Mouse (Mus musculus) forebrain, embryonic 10.5 days (tissue): ENCODE data around the gene Sptbn2. TPM values are rescaled to one million over a fixed set of nuclear protein-coding genes. Genes with fewer than 3 reads are reported as not detected.

Experiments
- DNase-seq: peaks from one replicate; pipeline ENCODE4 v3.0.0-alpha.2; 2017; ENCODE audit warnings: low spot score; ENCODE audit errors: extremely low spot score
- H3K27ac ChIP-seq: fragments of 300-500 bp; sonication (generic); 2 replicates; pipeline ENCODE4 v1.5.1; 2016; ENCODE audit warnings: mild to moderate bottlenecking
- H3K27me3 ChIP-seq: fragments of 300-500 bp; sonication (generic); 2 replicates; pipeline ENCODE4 v1.6.1; 2016; ENCODE audit warnings: mild to moderate bottlenecking; ENCODE audit not compliant: poor library complexity, severe bottlenecking
- H3K36me3 ChIP-seq: fragments of 300-500 bp; sonication (generic); replicated peaks from 2 replicates; pipeline ENCODE4 v1.6.1; 2016; ENCODE audit warnings: mild to moderate bottlenecking, moderate library complexity
- H3K4me1 ChIP-seq: fragments of 300-500 bp; sonication (generic); 2 replicates; pipeline ENCODE4 v1.6.1; 2016
- H3K4me3 ChIP-seq: fragments of 300-500 bp; sonication (generic); 2 replicates; pipeline ENCODE4 v1.5.1; 2016; ENCODE audit warnings: mild to moderate bottlenecking, moderate library complexity
- H3K9me3 ChIP-seq: fragments of 300-500 bp; sonication (generic); 2 replicates; pipeline ENCODE4 v1.6.1; 2016; ENCODE audit warnings: mild to moderate bottlenecking, moderate library complexity
- WGBS: fragments of 180-500 bp; shearing (Covaris S2); methylation state at CpG from one replicate; pipeline ENCODE4 v1.1.7; 2016; 5-methylcytosine and 5-hydroxymethylcytosine counted together
- polyA plus RNA-seq: library from polyadenylated mRNA; unstranded; fragments of >200 nt; fragmentation: Nextera tagmentation; extraction: Ambion mirVana; gene quantifications from 2 replicates; pipeline ENCODE4 v1.2.1, GENCODE M21; 2016

Gene Sptbn2
- polyA plus RNA-seq: 6.6 and 8.3 TPM in 2 replicates

DNA sequence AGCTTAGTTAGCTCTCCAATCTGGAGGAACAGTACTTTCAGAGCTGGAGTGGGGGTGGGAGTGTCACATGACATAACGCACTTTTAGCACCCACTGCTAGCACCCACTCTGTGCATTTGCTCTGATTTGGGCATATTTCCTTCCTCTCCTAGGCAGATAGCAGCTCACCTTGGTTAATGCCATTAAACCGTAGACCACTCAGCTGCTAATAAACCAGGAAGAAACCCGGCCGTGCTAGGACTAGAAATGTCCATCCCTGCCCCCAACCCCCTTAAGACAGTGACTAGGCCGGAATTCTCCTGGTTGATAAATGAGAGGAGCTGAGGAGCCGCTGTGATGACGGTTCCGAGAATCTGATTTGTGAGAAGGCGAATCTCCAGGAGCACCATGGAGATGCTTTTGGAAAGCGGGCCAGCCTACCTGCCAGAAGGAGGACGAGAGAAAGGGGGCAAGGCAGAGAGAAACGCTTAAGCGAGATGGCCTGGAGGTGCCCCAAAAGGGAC, at the start of gene Sptbn2:
Gene Sptbn2 (plus strand): TSS at position 70 of the 503 bp plus-strand sequence.
- no peak for DNase-seq
- Histone ChIP-seq H3K27ac (peak within 1 kb of the TSS; percentile 93), H3K36me3 (no peaks in the 10 kb centered on the region), H3K4me1 (peaks cover 32% of the 10 kb centered on the region), H3K4me3 (peak within 1 kb of the TSS; percentile 82), H3K27me3 (peaks cover 66% of the 10 kb centered on the region), H3K9me3 (no peaks in the 10 kb centered on the region)
- WGBS: 10% methylated on average over 13 of the region's 13 CpGs

- Histone ChIP-seq H3K27ac (no peak overlapping the region), H3K9me3 (no peaks in the 10 kb centered on the region), H3K36me3 (no peaks in the 10 kb centered on the region), H3K4me3 (no peak overlapping the region), H3K4me1 (no peaks in the 10 kb centered on the region), H3K27me3 (no peaks in the 10 kb centered on the region)
- DNase-seq: no peak
These were observed 44.2 kb upstream of the Sptbn2 start for GRCm38 (mm10) chr19:4666815-4667214.

DNA sequence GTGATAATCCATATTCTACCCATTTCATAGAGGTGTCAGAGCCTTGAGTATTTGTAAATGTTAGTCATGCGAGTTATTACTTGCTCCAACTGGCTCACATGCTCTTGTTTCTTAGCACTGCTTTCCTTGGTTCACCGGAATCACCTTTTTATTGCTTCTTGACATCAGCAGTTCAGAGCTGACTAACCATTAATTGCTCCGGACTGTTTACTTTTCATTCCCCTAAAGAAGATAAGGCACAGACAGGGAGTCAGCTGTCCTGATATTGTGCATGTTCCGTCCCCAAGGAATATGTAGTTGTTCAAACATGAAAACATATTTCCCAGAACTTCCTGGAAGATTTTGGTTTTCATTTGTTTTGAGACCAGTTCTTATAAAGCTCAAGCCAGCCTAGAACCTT, 40.2 kb upstream of the Sptbn2 start:
- H3K4me1 ChIP-seq: 0 out of 2 replicates have a peak, but pooled peaks cover 2% of the 10 kb centered on the region
- H3K27me3 ChIP-seq: no peaks in the 10 kb centered on the region
- DNase-seq: no peak
- no peaks in the 10 kb centered on the region for H3K9me3 ChIP-seq
- H3K36me3 ChIP-seq: no peaks in the 10 kb centered on the region
- WGBS: 97% methylated on average over 4 of the region's 4 CpGs
- no peak overlapping the region for H3K4me3 ChIP-seq
- H3K27ac ChIP-seq: no peak overlapping the region

DNA sequence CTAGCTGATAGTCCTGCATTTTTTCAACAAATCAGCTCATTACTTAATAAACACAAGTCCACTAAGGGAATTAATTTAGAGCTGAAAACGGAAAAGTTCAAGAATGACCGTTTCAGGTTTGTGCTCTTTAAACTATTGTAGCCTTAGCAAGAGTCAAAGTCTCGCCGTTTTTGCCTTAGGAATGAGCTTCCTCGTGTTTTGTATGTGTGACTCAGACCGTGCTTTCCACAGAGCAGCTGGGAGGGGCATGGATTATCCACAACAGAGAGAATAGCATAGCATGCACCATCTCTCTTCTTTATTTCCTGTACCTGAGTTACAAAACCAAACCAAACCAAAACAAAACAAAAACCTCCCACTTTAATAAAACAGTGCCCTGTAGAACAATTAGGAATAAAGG, 38.6 kb upstream of the Sptbn2 start:
- Histone ChIP-seq H3K9me3 (no peaks in the 10 kb centered on the region), H3K27ac (no peak overlapping the region), H3K36me3 (no peaks in the 10 kb centered on the region), H3K4me3 (no peak overlapping the region), H3K27me3 (no peaks in the 10 kb centered on the region), H3K4me1 (0 out of 2 replicates have a peak, but pooled peaks cover 2% of the 10 kb centered on the region)
- WGBS: 63% methylated on average over 6 of the region's 6 CpGs
- no peak for DNase-seq

DNA sequence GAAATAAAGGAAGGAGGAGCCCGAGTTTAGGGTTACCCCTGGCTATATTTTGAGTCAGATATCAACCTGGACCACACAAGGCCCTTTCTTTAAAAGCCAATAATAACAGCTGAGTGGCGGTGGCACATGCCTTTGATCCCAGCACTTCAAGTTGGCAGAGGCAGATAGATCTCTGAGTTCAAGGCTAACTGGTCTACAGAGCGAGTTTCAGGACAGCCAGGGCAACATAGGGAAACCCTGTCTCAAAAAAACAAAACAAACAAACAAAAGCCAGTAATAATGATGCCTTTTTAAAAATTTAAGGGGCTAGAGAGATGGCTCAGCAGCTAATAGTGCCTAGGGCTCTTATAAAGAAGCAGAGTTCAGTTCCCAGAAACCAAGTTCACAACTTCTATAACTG, 16.6 kb upstream of the Sptbn2 start:
- Histone ChIP-seq H3K9me3 (peaks cover 5% of the 10 kb centered on the region), H3K27ac (no peak overlapping the region), H3K27me3 (peaks cover 46% of the 10 kb centered on the region), H3K36me3 (no peaks in the 10 kb centered on the region), H3K4me3 (no peak overlapping the region), H3K4me1 (peaks cover 12% of the 10 kb centered on the region)
- DNase-seq: no peak
- WGBS: 80% methylated on average over 3 of the region's 3 CpGs

DNA sequence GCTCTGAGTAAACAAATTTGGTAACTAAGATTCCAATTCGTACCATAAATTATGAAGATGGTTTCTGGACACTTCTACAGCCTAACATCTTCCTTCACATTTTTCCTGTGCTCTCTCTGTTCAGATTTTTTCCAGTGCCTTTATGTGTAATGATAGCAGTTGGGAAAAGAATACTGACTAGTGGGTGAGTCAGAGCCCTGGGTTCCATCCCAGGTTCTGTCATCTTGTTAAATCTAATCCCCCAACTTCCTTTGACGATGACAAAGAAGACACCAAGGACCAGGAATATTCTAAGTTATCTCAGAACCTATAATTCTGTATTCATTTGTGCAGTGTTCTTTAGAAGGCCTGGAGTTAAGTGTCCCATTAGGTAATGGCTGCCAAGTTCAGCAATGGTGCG, 13.8 kb upstream of the Sptbn2 start:
- peaks cover 70% of the 10 kb centered on the region for H3K27me3 ChIP-seq
- no peaks in the 10 kb centered on the region for H3K36me3 ChIP-seq
- H3K4me3 ChIP-seq: no peak overlapping the region
- peaks cover 5% of the 10 kb centered on the region for H3K9me3 ChIP-seq
- 90% methylated on average over 3 of the region's 3 CpGs for WGBS
- H3K4me1 ChIP-seq: peaks cover 19% of the 10 kb centered on the region
- DNase-seq: no peak
- no peak overlapping the region for H3K27ac ChIP-seq

- 78% methylated on average over 9 of the region's 9 CpGs for whole genome bisulfite sequencing
- Histone ChIP-seq H3K9me3 (peaks cover 5% of the 10 kb centered on the region), H3K27me3 (peaks cover 70% of the 10 kb centered on the region), H3K36me3 (no peaks in the 10 kb centered on the region), H3K4me3 (peak overlapping the region; percentile 68), H3K4me1 (peaks cover 25% of the 10 kb centered on the region), H3K27ac (peak overlapping the region; percentile 83)
- DNase-seq: no peak
These were observed 13.2 kb upstream of the Sptbn2 start for GRCm38 (mm10) chr19:4697721-4698120.

GRCm38 (mm10) chr19:4698205-4698677, 12.7 kb upstream of the Sptbn2 start, which contains the start of gene Gm960:
Gene Gm960, minus strand, starts transcription at chr19:4698668.
- H3K9me3 ChIP-seq: peaks cover 5% of the 10 kb centered on the region
- H3K4me3 ChIP-seq: peak within 1 kb of the TSS; percentile 68
- DNase-seq: peak; percentile 76
- peak within 1 kb of the TSS; percentile 83 for H3K27ac ChIP-seq
- peaks cover 27% of the 10 kb centered on the region for H3K4me1 ChIP-seq
- H3K36me3 ChIP-seq: no peaks in the 10 kb centered on the region
- peaks cover 71% of the 10 kb centered on the region for H3K27me3 ChIP-seq
- WGBS: under 1% methylated on average over 40 of the region's 40 CpGs

GRCm38 (mm10) chr19:4698856-4699255, 12.1 kb upstream of the Sptbn2 start:
- H3K27ac ChIP-seq: no peak overlapping the region
- WGBS: 38% methylated on average over 8 of the region's 8 CpGs
- peaks cover 74% of the 10 kb centered on the region for H3K27me3 ChIP-seq
- peaks cover 27% of the 10 kb centered on the region for H3K4me1 ChIP-seq
- H3K4me3 ChIP-seq: peak overlapping the region; percentile 68
- no peak for DNase-seq
- no peaks in the 10 kb centered on the region for H3K36me3 ChIP-seq
- H3K9me3 ChIP-seq: peaks cover 5% of the 10 kb centered on the region

- 76% methylated on average over 5 of the region's 5 CpGs for WGBS
- Histone ChIP-seq H3K9me3 (peaks cover 5% of the 10 kb centered on the region), H3K27ac (no peak overlapping the region), H3K4me1 (peaks cover 27% of the 10 kb centered on the region), H3K27me3 (peaks cover 76% of the 10 kb centered on the region), H3K4me3 (no peak overlapping the region), H3K36me3 (no peaks in the 10 kb centered on the region)
- DNase-seq: no peak
These were observed 11.1 kb upstream of the Sptbn2 start for GRCm38 (mm10) chr19:4699821-4700220.

- no peaks in the 10 kb centered on the region for H3K36me3 ChIP-seq
- DNase-seq: no peak
- H3K9me3 ChIP-seq: peaks cover 5% of the 10 kb centered on the region
- peaks cover 72% of the 10 kb centered on the region for H3K27me3 ChIP-seq
- H3K4me1 ChIP-seq: peaks cover 27% of the 10 kb centered on the region
- no peak overlapping the region for H3K27ac ChIP-seq
- WGBS: 79% methylated on average over 8 of the region's 8 CpGs
- H3K4me3 ChIP-seq: no peak overlapping the region
These were observed 10.3 kb upstream of the Sptbn2 start for GRCm38 (mm10) chr19:4700656-4701055.

DNA sequence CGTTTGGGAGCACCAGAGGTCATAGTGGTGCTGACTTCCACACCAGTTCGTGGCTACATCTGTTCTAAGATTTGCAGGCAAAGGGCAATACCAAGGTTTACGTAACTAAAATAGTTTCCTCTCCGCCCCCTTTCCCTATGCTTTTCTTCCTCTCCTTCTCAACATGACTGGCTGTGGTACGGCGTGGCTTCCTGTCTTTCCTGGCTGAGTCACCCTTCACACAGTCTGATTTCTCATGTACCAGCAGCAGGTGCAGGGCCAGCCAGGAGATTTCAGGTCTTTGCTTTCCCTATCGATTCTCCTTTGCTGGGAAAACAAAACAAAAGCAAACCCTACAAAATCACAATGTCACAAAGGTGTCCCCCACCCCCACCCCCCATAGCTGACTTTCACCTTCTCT, 9.7 kb upstream of the Sptbn2 start:
- peaks cover 67% of the 10 kb centered on the region for H3K27me3 ChIP-seq
- DNase-seq: no peak

GRCm38 (mm10) chr19:4708765-4709164, 2.2 kb upstream of the Sptbn2 start:
- no peaks in the 10 kb centered on the region for H3K36me3 ChIP-seq
- peaks cover 27% of the 10 kb centered on the region for H3K4me1 ChIP-seq
- H3K4me3 ChIP-seq: no peak overlapping the region
- WGBS: 85% methylated on average over 10 of the region's 10 CpGs
- peaks cover 56% of the 10 kb centered on the region for H3K27me3 ChIP-seq
- no peak overlapping the region for H3K27ac ChIP-seq
- no peak for DNase-seq
- no peaks in the 10 kb centered on the region for H3K9me3 ChIP-seq

More for the DNA sequence above, 9.7 kb upstream of the Sptbn2 start:
- H3K36me3 ChIP-seq: no peaks in the 10 kb centered on the region
- no peak overlapping the region for H3K4me3 ChIP-seq
- 73% methylated on average over 7 of the region's 7 CpGs for WGBS
- H3K4me1 ChIP-seq: peaks cover 27% of the 10 kb centered on the region
- H3K9me3 ChIP-seq: peaks cover 5% of the 10 kb centered on the region
- H3K27ac ChIP-seq: no peak overlapping the region
